Mouse (Mus musculus) C2C12 (cell line): ENCODE data around the gene Slc38a3.

Experiments used
- CEBPB ChIP-seq: IDR thresholded peaks from one replicate; pipeline ENCODE4 v1.6.1; 2011; ENCODE audit warnings: low read depth, mild to moderate bottlenecking, control low read depth, moderate library complexity
- CTCF ChIP-seq: IDR thresholded peaks from one replicate; pipeline ENCODE4 v1.5.1; 2011; ENCODE audit not compliant: control insufficient read depth, insufficient read depth, insufficient read length
- FOSL1 ChIP-seq: IDR thresholded peaks from one replicate; pipeline ENCODE4 v1.8.0; 2011; ENCODE audit warnings: mild to moderate bottlenecking, low read length; ENCODE audit not compliant: poor library complexity, insufficient read depth, severe bottlenecking
- MAX ChIP-seq: IDR thresholded peaks from one replicate; pipeline ENCODE4 v1.6.1; 2011; ENCODE audit warnings: mild to moderate bottlenecking, control low read depth
- MYOD1 ChIP-seq: IDR thresholded peaks from one replicate; pipeline ENCODE4 v1.6.1; 2011; ENCODE audit warnings: low read depth; ENCODE audit not compliant: control insufficient read depth, insufficient read length
- MYOG ChIP-seq: IDR thresholded peaks from one replicate; pipeline ENCODE4 v1.6.1; 2011; ENCODE audit not compliant: control insufficient read depth, insufficient read length; ENCODE audit errors: extremely low read depth
- USF1 ChIP-seq: IDR thresholded peaks from one replicate; pipeline ENCODE4 v1.6.1; 2011; ENCODE audit warnings: low read depth, mild to moderate bottlenecking, control low read depth, moderate library complexity

GRCm38 (mm10) chr9:107643544-107644214 is 25.7 kb downstream of the Slc38a3 start:
- TF ChIP-seq MYOD1 (no peak), USF1 (no peak), CTCF (no peak), CEBPB (no peak), MYOG (no peak), MAX (no peak), FOSL1 (no peak)
